Mouse (Mus musculus) cerebellum, postnatal 4 days (tissue): ENCODE results near the gene Kat6b.

Source experiments
- DNase-seq, 2 experiments: peaks; one replicate each; pipeline ENCODE4 v3.0.0; 2022; ENCODE audit warnings: low spot score in 2 of 2, mixed read lengths in 1 of 2

The Kat6b gene

GRCm38 (mm10) chr14:21706759-21707571, 225.7 kb downstream of the Kat6b start:
- peak in 1 of 2 experiments; percentile 24 for DNase-seq

- no peak for DNase-seq
Measured at GRCm38 (mm10) chr14:21709545-21709944, 228.3 kb downstream of the Kat6b start.

DNA sequence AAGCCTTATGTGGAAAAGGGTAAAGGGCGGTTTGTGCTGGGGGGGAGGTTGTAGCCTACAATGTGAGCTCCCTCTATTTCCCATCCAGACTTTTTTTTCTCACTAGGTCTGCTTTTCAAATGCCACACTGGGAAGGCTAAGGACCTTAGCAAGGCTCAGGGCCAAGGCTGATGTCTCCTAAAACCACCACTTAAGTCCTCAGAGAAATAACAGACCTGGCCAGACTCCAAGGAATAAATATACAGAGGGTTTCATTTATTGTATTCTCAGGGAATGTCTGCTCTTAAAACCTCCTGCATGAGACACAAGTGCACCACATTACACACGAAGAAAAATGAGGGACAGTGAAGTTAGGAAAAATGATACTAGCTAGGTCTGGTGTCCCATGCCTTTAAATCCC, 230.0 kb downstream of the Kat6b start:
- no peak for DNase-seq

- no peak for DNase-seq
Measured at GRCm38 (mm10) chr14:21714486-21714885, 233.3 kb downstream of the Kat6b start, which contains the start of gene Dupd1. Dupd1 (minus strand) TSS chr14:21714576.

DNA sequence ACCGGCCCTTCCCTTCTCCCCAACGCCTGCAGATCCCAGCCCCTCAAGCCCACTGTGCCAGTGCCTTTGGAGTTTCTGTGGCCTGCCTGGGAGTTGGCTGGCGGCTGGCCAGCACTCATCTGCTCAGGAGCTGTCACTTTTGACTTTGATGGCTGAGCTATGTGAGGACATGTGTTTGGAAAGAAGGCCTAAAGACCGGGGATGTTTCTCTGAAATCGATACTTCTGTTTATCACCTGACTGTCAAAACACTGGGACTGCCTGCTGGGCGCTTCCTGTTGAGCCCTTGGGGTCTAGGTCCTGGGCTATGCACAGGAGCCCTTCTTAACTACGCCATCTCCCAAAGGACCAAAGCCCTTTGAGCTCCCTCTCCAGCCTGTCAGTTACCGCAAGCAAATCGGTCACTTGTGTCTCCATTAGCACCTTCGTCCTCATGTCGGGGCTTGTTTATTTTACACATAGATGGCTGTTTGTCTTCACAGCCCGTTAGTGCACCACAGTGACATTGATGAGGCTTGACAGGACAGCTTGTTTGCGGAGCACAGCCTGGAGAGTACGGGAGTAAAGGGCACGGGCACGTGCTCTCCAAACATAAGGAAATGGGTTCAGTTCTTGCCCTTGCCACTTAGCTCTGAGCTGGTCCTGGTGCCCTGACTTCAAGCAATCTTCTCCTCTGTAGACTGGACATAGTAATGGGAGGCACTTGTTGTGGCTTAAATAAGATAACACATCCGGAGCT, 238.6 kb downstream of the Kat6b start:
- DNase-seq = peak in 1 of 2 experiments; percentile 23

DNA sequence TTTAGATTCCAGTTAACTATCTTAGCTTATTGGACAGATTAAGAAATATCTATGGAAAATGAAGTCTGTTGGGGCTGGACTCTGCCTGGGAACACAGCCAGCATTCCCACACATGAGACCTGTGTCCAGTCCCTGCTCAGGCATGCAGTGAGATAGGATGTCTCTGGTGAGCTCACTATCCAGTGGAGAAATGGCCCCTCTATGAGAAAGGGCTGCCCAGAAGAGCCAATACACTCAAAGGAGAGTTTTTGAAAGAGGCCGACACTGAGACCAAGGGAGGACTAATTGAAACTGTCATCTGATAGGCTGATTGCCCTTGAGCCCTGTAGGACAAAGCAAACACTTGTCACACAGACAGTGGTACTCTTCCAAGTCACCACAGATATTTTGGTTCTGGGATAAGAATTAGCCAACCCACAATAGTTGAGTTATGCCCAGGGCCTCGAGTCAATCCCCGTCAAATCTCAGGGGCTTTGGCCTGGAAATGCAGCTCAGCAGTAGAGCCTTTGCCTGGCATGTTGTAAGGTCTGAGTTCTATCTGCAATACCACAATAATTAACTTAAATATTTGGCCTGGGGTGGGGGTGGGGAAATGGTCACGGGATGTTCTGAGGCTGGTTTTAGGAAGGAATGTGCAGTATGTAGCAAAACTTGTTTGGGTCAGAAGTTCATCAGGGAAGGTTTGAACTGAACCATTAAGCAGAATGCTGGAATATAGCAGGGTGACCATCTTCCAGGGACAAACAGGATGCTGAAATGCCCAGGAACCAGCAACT, 239.4 kb downstream of the Kat6b start:
- DNase-seq = no peak
